Mouse (Mus musculus) kidney, adult 9 months (tissue): ENCODE results near the gene Pld1.

Experiments used
- DNase-seq: peaks from one replicate; pipeline ENCODE4 v3.0.0; 2022

Pld1 gene

DNA sequence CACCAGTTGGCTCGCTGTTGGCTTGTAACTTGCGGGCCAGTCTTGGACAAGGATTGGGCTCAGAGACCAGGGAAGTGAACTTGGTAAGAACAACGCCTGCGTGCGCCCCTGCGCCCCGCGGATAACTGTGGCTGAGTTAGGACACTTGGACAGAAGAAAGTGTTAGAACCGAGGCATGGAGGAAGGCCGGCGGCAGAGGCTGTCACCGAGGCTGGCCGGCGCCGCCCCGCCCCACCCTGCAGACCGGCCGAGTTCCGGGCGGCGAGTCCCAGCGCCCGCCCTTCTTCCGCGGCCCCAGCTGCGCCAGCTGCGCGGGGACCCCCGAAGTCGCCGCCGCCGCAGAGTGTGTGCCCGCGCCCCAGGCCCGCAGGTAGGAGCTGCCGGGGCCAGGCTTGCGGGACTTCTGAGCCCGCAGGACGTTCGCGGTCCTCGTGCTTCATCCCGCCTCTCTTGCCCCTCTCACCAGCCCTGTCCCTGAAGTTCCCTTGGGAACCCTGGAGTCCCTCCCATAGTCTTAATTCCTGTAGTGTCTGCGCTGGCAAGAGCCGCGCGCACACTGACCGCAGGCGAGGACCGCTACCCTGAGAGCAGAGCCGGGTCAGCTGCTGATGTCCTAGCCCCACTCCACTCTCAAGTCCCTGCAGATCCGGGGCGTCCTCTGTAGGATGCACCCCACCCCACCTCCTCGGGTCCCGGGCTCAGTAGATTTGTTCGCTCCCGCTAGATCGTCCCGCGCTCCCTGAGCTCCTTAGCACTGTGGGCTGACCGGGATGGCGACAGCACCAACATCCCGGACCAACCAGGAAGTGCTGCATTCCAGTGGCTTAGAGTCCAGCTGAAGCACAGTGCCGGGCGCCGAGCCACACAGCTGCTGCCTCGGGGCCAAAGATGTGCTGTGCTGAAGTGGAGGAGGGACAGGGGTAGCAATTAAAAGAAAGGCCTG, at the start of gene Pld1:
Gene Pld1 (plus strand): TSS at position 315 of the 943 bp plus-strand sequence.
- DNase-seq, result peak; percentile 82

DNA sequence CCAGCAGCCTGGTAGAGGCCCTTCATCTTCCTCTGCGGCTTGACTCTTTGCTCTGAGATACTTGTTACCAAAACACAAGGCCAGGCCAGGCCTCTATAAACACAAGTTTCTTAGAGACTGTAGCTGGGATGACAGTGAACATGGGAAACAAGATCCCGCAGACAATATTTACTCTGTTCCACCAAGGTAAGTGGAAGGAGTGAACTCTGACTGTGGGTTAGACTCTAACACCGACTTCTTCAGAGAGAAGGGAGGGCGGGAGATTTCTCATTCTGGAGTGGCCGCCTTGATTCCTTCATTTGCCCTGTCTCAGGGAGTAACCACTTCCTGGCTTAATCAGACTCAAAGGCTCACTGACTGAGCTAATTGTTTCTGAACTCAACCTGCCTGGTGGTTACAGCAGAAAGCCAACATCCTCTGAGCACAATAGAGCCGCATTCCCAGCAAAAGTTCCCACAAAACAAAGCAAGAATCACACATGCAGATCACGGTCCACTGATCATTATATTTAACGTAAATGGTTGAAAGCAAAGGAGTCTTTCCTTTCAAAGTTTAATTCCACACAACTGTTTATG, 42.1 kb upstream of the Pld1 start, which contains the start of gene Tmem212:
Gene Tmem212 (minus strand): TSS at position 51 of the 575 bp plus-strand sequence.
- no peak for DNase-seq

DNA sequence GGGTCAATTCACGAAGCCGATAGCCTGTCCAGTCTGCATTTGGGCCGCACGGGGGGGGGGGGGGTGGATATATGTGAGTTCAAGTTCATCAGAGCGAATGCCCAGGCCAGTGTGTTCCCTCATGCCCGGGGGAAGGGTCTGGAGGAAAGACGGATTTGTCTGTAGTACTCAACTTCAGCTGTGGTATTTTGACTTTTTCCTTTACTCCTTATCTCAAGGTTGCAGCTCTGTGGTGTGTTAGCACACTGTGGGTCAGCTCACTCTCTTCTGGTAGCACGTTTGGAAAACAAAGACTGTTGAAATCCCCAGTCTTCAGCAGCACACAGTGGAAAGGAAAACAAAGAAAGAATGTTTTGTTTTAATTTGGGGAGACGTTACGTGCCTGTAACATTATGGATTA, 40.3 kb upstream of the Pld1 start:
- DNase-seq, result no peak

DNA sequence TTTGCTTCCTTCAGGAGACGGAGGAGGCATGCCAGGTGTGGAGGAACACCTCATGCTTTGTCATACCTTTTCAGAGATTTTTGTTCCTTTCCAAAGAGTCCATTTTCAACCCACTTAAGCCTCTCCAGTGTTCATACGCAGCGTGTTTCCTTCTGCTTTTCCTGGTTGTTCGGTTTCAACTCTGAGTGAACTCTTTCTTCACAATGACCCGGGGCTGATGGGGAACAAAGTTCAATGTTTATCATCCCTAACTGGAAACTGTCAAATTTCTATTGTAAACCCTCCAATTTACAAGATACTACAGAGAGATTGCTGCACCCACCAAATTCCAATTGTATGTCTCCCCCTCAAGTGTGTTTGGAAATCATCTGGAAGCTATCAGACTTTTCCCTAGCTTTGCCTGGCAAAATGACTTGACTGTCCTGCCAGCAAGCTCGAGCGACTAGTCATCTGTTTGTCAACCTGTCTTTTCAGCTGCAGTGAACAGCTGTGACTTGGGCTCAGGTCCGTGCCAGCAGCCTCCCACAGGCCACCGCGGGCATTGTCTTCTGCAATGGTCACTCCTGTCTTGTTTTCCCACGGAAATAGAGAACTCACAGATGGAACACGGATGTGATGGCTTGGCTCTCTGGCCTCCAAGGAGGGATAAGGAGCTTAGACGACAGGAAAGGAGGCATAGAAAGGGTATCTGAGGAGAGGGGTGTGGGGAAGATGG, 39.3 kb upstream of the Pld1 start:
- no peak for DNase-seq

DNA sequence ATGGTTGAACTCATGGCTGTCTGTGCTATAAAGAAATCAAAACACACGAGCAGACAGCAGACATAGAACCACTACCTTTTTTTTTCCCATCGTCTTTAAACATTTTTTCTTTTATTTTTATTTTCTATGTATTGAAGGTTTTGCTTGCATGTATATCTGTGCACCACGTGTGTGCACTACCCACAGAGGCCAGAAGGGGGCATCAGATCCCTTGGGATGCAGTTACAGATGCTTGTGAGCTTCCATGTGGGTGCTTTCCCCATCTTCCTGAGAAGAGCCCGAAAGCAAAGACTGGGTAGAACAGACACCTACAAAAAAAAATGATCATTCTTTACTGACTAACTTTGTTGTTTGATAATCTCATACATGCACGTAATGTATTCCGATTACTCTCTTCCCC, 36.6 kb upstream of the Pld1 start:
- no peak for DNase-seq

DNA sequence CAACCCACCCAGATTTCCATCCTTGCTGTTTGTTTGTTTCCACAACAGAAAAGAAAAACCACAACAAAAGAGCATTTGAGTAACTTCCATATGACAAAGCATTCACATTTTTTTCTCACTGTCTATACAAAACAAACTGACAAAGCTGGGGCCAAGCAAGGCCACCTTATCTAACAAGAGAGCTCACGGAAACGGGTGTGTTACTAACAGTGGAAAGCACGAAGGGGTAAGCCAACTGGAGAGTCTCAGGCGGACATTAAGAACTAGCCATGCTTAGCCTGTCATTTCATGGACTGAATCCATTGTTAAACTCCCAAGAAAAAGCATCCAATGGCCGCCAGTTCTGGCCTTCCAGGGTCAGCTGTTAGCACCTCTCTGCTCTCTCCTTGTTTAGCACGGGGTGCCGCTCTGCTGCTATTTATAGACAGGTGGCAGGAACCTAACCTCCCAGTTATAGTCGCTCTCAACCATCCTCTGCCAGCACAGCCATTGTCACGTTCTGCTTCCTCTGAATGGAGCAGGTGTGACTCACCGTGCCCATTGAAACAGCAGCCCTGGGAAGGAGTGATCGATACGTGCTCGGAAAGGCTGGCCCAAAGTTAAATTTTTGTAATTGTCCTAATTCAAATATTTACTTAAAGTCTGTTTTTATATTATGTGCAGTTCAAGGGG, 33.7 kb upstream of the Pld1 start:
- DNase-seq, result no peak

DNA sequence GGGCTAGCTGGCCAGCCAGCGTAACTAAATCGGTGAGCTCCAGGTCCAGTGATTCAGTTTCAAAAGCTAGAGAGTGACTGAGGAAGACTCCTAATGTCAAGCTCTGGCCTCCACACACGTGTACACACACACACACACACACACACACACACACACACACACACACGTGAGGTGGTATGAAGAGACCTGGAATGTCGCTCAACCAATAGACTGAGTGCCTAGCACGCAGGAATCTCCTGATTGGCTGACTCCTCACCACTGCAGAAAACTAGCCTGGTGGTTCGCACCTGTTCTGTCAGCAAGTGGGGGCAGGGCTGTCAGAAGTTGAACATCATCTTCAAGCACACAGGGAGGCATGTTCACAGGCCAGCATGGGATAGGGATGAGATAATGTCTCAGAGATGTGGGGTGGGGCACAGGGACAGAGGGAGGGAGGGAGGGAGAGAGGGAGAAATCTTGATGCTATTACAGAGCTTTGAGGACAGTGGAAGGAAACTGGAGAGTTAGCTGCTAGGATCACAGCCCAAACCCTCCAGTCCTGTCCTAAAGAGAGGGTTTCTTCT, 31.8 kb upstream of the Pld1 start:
- DNase-seq, result no peak

DNA sequence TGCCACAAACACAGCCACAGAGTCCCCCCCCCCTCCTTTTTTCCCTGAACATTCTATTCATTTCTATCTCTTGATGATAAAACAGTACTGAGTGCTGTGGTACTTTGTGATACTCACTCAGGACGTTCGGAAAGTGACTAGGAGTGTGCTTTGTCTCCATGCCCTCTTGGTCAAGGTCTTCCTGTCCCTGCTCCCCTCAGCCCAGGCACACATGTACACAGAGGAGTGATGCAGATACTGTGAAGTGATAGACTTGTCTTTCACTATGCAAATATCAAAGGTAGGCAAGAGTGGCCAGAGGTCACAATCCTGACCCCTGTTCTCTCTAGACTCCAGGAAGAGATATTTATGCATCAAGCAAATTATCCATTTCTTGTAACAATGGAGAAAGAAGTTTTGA, 31.2 kb upstream of the Pld1 start:
- DNase-seq, result no peak

DNA sequence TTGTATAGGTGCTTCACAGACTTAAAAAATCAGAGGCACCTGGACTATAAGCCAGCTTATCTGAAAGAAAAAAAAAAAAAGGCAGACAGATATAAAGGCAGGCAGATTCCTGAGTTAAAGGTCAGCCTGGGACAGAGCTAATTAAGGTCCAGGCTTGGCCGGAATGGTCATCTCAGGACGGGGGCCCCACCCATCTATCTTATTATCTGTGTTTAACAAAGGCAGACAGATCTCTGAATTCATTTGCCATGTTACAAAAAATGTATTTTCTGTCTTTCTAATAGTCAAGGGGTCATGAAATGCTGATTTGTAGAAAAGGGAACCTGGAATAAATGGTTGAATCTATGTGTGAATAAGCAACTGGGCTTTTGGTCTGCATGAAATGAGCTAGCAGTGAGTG, 30.2 kb upstream of the Pld1 start:
- DNase-seq, result no peak

DNA sequence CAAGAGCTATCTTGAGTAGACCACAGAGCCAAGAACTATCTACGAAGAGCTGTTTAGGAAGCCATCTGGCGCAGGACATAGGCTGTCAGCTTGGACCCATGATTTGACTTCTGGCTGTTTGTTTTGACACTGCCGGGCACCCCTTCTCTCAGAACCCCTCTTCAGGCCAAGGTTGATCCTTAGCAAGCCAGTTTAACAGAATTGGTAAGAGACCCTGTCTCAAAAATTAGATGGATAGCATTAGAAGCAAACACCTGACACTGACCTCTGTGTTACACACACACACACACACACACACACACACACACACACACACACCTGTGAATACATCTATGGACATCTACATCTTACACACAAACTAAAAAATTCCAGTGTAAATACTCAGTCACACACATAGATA, 29.5 kb upstream of the Pld1 start:
- no peak for DNase-seq

DNA sequence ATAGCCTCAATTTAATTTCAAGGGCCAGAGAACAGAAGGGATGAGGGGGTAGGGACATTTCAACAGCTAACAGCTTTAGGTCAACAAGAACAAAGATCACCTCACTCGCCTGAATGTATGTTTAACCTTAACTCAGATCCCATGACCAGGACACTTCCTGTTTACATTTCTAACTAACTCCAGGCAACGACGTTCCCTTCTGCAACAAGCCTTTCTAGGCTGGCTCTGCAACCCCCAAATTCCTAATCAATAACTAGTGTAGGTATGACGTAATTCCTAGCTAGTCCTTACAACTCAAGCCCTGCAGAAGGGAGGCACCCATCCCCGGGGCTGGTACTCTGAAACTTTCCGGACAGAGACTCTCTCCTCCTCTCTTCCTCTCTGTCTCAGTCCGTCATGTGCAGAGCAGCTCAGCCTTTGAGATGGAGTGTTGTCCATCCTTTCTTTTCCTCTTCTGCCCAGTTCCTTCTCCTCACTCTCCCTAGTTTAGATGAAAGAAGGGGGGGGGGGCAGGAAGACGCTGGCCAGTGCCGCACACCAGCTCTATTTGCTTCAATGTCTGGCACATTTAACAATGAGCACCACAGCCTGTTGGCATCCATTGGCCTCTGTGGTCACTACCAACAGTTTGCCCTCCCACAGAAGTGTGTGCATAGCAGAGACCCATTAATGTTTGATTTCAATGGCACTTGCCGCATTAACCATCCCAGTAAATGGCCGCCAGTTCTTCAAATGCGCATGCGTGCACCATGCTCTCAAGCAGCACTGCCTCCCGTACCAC, 19.6 kb upstream of the Pld1 start:
- DNase-seq, result no peak

DNA sequence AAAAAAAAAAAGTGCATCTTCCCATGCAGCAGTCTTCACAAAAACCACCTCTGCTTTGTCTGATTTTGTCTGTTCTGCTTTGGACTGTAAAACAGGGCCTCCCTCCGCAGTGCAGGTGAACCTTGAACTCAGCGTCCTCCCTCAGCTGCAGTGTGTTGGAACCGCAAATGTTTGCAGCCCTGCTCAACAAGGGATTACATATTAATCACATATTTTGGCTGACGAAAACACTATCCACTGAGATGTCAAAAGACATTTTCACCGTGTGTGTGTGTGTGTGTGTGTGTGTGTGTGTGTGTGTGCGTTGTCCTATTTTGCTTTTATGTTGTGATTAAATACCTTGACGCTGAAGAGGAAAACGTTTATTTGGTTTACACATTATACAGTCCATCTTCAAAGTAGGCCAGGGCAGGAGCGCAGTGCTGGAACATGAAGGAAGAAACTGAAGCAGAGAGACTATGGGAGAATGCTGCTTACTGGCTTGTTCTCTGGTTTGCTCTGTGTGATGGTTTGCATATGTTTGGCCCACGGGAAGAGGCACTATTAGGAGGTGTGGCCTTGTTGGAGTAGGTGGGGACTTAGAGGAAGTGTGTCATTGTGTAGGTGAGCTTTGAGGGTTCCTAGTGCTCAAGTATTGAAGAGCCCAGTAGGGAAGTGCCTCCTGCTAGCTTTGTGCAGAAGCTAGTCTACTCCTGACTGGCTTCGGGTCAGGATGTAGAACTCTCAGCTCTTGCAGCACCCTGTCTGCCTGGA, 17.1 kb upstream of the Pld1 start:
- peak; percentile 86 for DNase-seq

DNA sequence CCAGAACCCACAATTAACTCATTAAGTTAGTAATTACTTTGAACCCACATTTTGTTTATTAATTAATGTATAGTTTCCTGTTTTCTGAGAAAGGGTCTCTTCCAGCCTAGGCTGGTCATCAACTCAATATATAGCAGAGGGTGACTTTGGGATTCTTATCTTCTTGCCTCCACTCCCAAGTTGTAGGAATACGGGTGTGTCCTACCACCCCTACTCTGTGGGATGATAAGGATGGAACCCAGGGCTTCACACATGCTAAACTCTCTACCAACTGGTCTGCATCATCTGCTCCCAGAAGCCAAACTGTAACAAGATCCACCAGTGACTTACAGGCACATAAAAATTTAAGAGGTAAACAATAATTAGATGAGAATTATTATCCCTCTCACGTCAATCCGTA, 14.5 kb upstream of the Pld1 start:
- DNase-seq, result no peak

DNA sequence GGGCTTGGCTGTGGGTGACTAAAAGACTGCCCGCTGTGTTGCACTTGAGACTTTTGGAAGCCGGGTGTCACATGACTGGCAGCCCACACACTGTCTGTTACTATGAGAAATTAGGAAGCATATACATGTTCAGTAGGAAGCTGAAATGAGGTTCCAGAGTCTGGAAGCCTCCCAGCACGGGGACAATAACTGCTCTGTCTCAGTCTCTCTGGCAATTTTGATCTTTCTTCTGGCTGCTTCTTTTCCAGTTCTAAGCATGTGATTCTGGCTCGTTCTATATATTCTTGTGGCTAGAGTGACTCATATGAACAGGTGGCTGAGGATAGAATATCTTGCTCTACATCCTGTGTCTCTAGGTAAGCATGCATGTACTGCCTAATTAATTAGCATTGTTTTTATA, 9.3 kb upstream of the Pld1 start:
- DNase-seq, result no peak

DNA sequence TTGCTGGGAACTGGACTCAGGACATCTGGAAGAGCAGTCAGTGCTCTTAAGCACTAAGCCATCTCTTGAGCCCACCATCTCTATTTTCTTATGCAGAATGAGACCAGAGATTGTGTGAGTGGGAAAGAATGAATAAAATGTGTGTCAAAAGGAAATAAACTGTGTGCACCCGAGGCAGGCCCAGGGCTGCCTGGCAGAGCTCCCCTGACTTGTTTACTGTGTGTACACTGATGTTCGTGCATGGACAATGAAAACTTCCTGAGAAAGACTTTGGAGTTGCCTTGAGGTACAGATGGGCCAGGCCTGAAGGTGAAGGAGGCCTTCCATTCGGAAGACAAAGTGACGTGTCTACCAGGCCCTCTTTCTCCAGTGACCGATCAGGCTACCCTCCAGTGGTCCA, 6.1 kb upstream of the Pld1 start:
- no peak for DNase-seq

DNA sequence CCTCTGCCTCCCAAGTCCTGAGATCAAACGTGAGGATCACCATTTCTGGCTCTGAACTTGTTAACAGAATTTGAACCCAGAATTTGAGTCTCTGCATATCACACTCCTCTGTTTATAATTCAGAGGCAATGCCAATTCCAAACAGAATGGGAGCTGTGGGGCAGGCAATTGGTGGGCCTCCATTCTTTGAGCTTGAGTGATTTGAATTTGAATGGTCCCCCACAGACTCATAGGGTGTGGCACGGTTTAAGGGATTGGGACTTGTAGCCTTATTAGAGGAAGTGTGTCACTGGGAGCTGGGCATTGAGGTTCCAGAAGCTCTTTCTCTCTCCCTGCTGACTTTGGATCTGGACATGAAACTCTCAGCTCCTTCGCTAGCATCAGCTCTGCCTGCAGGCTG, 2.9 kb upstream of the Pld1 start:
- no peak for DNase-seq

DNA sequence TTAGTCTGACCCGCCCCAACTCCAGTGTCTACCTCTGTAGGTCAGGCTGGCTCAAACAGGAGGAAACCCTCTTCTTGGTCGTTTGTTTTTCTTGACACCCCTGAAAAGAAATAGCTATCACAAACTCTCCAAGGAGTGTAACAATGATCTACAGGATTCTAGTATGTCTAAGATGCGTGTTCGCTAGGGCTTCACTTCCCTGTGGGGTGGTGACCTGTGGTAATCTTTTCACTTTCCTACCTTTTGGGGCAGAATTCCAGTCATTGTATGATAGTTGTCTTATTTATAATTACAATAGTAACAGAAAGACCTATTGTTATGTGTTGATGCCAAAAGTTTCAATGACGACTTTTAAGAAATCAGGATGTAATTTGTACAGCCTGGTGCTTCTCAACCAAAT, 1.8 kb upstream of the Pld1 start:
- no peak for DNase-seq

DNA sequence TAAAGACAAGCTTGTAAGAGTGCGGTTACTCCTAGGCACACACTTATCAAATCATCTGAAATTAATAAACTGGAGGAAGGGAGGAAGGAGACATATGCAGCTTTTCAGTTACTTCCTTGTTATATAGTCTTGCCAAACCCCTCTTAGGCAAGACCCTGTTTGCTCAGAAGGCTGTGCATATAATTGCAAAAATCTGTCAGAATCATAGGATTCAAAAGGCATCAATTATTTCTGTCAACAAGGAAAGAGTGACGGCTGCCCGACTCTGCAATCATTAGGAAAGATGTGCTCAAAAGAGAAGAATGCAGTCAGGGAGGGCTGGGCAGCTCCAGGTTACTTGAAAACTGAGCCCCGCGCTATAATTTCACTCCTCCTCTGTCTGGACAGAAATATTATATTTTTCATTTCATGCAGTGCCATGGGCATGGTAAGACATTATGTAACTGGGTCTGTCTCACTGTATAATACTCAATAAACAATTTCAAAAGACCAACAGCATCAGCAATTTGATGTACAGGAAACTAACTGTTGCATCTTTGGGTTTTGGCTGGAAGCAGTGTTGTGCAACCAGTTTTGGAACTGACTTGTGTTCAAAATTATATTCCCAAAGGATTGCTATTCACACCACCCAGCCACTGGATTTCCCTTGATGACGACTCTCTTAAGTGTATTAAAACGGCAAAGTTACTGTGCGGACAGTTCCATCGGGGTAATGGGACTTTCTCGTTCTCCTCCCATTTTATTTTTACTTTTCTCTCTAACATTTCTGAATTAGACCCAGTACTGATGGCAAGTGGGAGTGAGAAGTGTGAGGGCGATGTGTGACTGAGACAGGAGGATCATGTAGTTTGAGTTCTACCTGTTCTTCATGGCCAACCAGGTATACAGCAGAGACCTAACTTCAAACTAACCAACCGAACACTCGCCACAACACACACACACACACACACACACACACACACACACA, 1.1 kb upstream of the Pld1 start:
- no peak for DNase-seq

DNA sequence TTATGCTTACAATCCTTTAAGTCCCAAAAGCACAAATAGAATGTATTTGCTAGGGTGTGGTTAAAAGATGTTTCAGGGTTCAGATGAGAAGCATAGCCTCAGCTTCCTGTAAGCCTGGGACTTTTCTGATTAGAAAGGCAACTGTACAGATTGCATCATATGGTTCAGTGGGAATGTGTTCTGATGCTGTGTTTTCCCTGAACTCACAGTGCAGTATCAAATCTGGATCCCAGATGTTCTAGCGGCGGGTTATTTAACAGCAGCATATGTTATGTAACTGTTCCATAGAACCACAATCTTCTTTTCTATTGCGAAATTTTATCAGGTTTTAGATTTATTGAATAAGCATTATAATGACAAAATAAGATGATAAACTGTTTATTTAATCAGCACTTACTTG, 3.1 kb downstream of the Pld1 start:
- no peak for DNase-seq

DNA sequence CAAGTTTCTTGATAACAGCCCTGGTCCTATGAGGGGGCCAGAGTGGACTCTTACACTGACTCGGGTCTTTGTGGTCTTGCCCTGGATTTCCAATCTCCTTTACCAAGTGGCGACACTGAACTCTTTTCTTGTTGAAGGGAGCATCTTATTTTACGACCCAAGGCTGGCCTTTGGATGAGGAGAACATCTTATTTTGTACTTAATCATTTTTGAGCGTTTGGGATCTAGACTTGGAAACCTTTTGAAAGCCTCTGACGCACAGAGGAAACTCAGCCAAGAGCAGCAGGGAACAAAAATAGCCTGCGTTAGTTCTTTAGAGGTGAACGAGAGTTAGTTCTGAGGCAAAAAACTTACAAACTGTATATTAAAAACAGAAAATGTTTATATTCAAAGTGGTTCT, 4.5 kb downstream of the Pld1 start:
- DNase-seq, result peak; percentile 49
